Mouse (Mus musculus) hindbrain, embryonic 16.5 days (tissue): ENCODE measurements around the gene Gprc5a. TPM values are rescaled to one million over a fixed set of nuclear protein-coding genes. Genes with fewer than 3 reads are reported as not detected.

Experiments used
- ATAC-seq: fragments of 200-750 bp; cut with Nextera tagmentation; 2 replicates; pipeline ENCODE4 v1.8.0; 2017; ENCODE audit warnings: moderate TSS enrichment, moderate library complexity
- H3K27ac ChIP-seq: fragments of 300-500 bp; sonication (generic); 2 replicates; pipeline ENCODE4 v1.5.1; 2014; ENCODE audit warnings: low read depth, mild to moderate bottlenecking, control low read depth, low read length, moderate library complexity
- H3K27me3 ChIP-seq: fragments of 300-500 bp; sonication (generic); replicated peaks from 2 replicates; pipeline ENCODE4 v1.6.1; 2014; ENCODE audit warnings: low read length; ENCODE audit not compliant: control insufficient read depth, insufficient read depth
- H3K36me3 ChIP-seq: fragments of 300-500 bp; sonication (generic); 2 replicates; pipeline ENCODE4 v1.6.1; 2014; ENCODE audit warnings: mild to moderate bottlenecking, low read length, moderate library complexity, mixed read lengths; ENCODE audit not compliant: control insufficient read depth, insufficient read depth
- H3K4me1 ChIP-seq: fragments of 300-500 bp; sonication (generic); 2 replicates; pipeline ENCODE4 v1.6.1; 2014; ENCODE audit warnings: low read depth, low read length; ENCODE audit not compliant: control insufficient read depth, insufficient read depth
- H3K4me2 ChIP-seq: fragments of 300-500 bp; sonication (generic); 2 replicates; pipeline ENCODE4 v1.6.1; 2014; ENCODE audit warnings: mild to moderate bottlenecking, low read length, control low read depth, moderate library complexity
- H3K4me3 ChIP-seq: fragments of 300-500 bp; sonication (generic); 2 replicates; pipeline ENCODE4 v1.5.1; 2014; ENCODE audit warnings: mild to moderate bottlenecking, low read length, control low read depth, moderate library complexity
- H3K9ac ChIP-seq: fragments of 300-500 bp; sonication (generic); 2 replicates; pipeline ENCODE4 v1.6.1; 2014; ENCODE audit warnings: low read depth, mild to moderate bottlenecking, control low read depth, low read length, moderate library complexity
- H3K9me3 ChIP-seq: fragments of 300-500 bp; sonication (generic); 2 replicates; pipeline ENCODE4 v1.6.1; 2014; ENCODE audit warnings: mild to moderate bottlenecking, low read length, moderate library complexity; ENCODE audit not compliant: control insufficient read depth
- WGBS: fragments of 180-500 bp; shearing (Covaris S2); extraction: QIAGEN DNeasy Blood & Tissue Kit; methylation state at CpG from one replicate; pipeline ENCODE4 v1.1.7; 2014; 5-methylcytosine and 5-hydroxymethylcytosine counted together
- polyA plus RNA-seq: library from polyadenylated mRNA; unstranded; fragments of >200 nt; fragmentation: Nextera tagmentation; extraction: Ambion mirVana; gene quantifications from 2 replicates; pipeline ENCODE4 v1.2.1, GENCODE M21; 2015

The Gprc5a gene
- polyA plus RNA-seq, 1 experiment from 2014 or later = 0.28 TPM

GRCm38 (mm10) chr6:135087721-135088451 lies 22.4 kb downstream of the Gprc5a start:
- Histone ChIP-seq H3K27ac (0 out of 2 replicates have a peak overlapping the region, but pooled peaks have one; percentile 29), H3K9ac (peak overlapping the region; percentile 39; the same call in 1 of the 2 replicates), H3K27me3 (no peaks in the 10 kb centered on the region; the same call in 1 of the 2 replicates), H3K4me3 (peak overlapping the region; percentile 6; the same call in 1 of the 2 replicates), H3K4me2 (peak overlapping the region; percentile 52), H3K9me3 (no peaks in the 10 kb centered on the region), H3K4me1 (peaks cover 4% of the 10 kb centered on the region), H3K36me3 (no peaks in the 10 kb centered on the region)
- WGBS = 16% methylated on average over 19 of the region's 19 CpGs
- ATAC-seq = peak; percentile 94

GRCm38 (mm10) chr6:135089786-135090185 lies 24.3 kb downstream of the Gprc5a start:
- WGBS = 20% methylated on average over 8 of the region's 8 CpGs
- no peak overlapping the region for H3K9ac ChIP-seq
- no peaks in the 10 kb centered on the region for H3K36me3 ChIP-seq

GRCm38 (mm10) chr6:135090661-135091060 lies 25.2 kb downstream of the Gprc5a start:
- H3K9me3 ChIP-seq = no peaks in the 10 kb centered on the region
- H3K4me2 ChIP-seq = no peak overlapping the region
- H3K4me3 ChIP-seq = no peak overlapping the region
- H3K4me1 ChIP-seq = peaks cover 4% of the 10 kb centered on the region
- H3K36me3 ChIP-seq = no peaks in the 10 kb centered on the region
- WGBS = 49% methylated on average over 4 of the region's 4 CpGs
- no peak for ATAC-seq
- H3K27ac ChIP-seq = no peak overlapping the region
- no peaks in the 10 kb centered on the region; the same call in 1 of the 2 replicates for H3K27me3 ChIP-seq
- H3K9ac ChIP-seq = no peak overlapping the region

More at GRCm38 (mm10) chr6:135089786-135090185, 24.3 kb downstream of the Gprc5a start:
- no peaks in the 10 kb centered on the region for H3K9me3 ChIP-seq
- no peaks in the 10 kb centered on the region; the same call in 1 of the 2 replicates for H3K27me3 ChIP-seq
- no peak overlapping the region for H3K27ac ChIP-seq
- ATAC-seq = no peak
- no peak overlapping the region for H3K4me2 ChIP-seq
- H3K4me3 ChIP-seq = no peak overlapping the region
- peaks cover 4% of the 10 kb centered on the region for H3K4me1 ChIP-seq

- Histone ChIP-seq H3K36me3 (no peaks in the 10 kb centered on the region), H3K4me1 (peaks cover 2% of the 10 kb centered on the region), H3K4me2 (no peak overlapping the region), H3K9me3 (no peaks in the 10 kb centered on the region), H3K4me3 (no peak overlapping the region), H3K9ac (no peak overlapping the region), H3K27me3 (no peaks in the 10 kb centered on the region; the same call in 1 of the 2 replicates), H3K27ac (no peak overlapping the region)
- WGBS = 65% methylated on average over 12 of the region's 12 CpGs
- no peak for ATAC-seq
These were observed 27.5 kb downstream of the Gprc5a start for GRCm38 (mm10) chr6:135092798-135093470.

- ATAC-seq = no peak
- Histone ChIP-seq H3K9me3 (no peaks in the 10 kb centered on the region), H3K36me3 (no peaks in the 10 kb centered on the region), H3K4me1 (peaks cover 3% of the 10 kb centered on the region; the same call in 1 of the 2 replicates), H3K4me2 (no peak overlapping the region), H3K27me3 (no peaks in the 10 kb centered on the region), H3K9ac (no peak overlapping the region), H3K4me3 (no peak overlapping the region), H3K27ac (no peak overlapping the region)
- 79% methylated on average over 15 of the region's 15 CpGs for WGBS
These were observed 35.5 kb downstream of the Gprc5a start for GRCm38 (mm10) chr6:135100787-135101472.

GRCm38 (mm10) chr6:135102736-135103303 lies 37.4 kb downstream of the Gprc5a start:
- Histone ChIP-seq H3K9ac (no peak overlapping the region), H3K9me3 (no peaks in the 10 kb centered on the region), H3K27ac (no peak overlapping the region), H3K4me2 (no peak overlapping the region), H3K4me1 (peaks cover 3% of the 10 kb centered on the region; the same call in 1 of the 2 replicates), H3K27me3 (no peaks in the 10 kb centered on the region), H3K36me3 (no peaks in the 10 kb centered on the region), H3K4me3 (no peak overlapping the region)
- ATAC-seq = no peak
- 88% methylated on average over 5 of the region's 5 CpGs for WGBS

GRCm38 (mm10) chr6:135107014-135107413 lies 41.6 kb downstream of the Gprc5a start:
- 0 out of 2 replicates have a peak, but pooled peaks cover 2% of the 10 kb centered on the region for H3K27me3 ChIP-seq
- 91% methylated on average over 6 of the region's 6 CpGs for WGBS
- H3K27ac ChIP-seq = no peak overlapping the region
- H3K4me3 ChIP-seq = no peak overlapping the region
- peaks cover 3% of the 10 kb centered on the region; the same call in 1 of the 2 replicates for H3K4me1 ChIP-seq
- no peak for ATAC-seq
- no peak overlapping the region for H3K9ac ChIP-seq
- H3K4me2 ChIP-seq = no peak overlapping the region
- no peaks in the 10 kb centered on the region for H3K9me3 ChIP-seq
- no peaks in the 10 kb centered on the region for H3K36me3 ChIP-seq

GRCm38 (mm10) chr6:135112411-135113113 lies 47.1 kb downstream of the Gprc5a start:
- ATAC-seq = 0 out of 2 replicates have a peak, but pooled peaks have one; percentile 64
- WGBS = 11% methylated on average over 7 of the region's 7 CpGs

More at GRCm38 (mm10) chr6:135112411-135113113, 47.1 kb downstream of the Gprc5a start:
- H3K36me3 ChIP-seq = no peaks in the 10 kb centered on the region
- H3K4me2 ChIP-seq = no peak overlapping the region
- no peak overlapping the region for H3K9ac ChIP-seq
- no peaks in the 10 kb centered on the region for H3K9me3 ChIP-seq
- H3K4me3 ChIP-seq = no peak overlapping the region
- H3K27me3 ChIP-seq = 0 out of 2 replicates have a peak, but pooled peaks cover 2% of the 10 kb centered on the region
- peaks cover 4% of the 10 kb centered on the region for H3K4me1 ChIP-seq
- no peak overlapping the region for H3K27ac ChIP-seq
